Mouse (Mus musculus): ENCODE data around the gene Ano4.

Ano4 gene

GRCm38 (mm10) chr10:89344491-89345195, at the start of gene Ano4:
Gene Ano4 (minus strand): TSS chr10:89344762.
- peak; percentile 57 for DNase-seq

GRCm38 (mm10) chr10:89392687-89393086, 48.1 kb upstream of the Ano4 start:
- no peak for DNase-seq

GRCm38 (mm10) chr10:89391571-89392163, 47.1 kb upstream of the Ano4 start:
- DNase-seq, result no peak

DNA sequence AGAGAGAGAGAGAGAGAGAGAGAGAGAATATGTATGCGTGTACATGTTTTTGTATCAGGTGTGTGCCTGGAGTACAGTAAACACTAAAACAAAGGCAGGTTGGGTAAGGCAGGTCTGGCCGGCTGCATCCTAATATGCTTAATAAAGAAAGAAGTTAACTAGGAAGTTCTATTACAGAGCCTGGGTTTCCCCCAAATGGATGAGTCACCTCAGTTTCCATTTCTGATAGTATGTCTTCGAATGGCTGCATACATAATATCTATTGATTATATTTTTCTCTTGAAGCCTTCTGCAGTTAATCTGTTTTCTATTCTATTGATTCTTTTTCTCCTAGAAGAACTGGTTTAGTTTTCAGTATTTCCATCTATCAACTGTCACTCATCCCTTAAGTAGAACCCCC, 41.9 kb upstream of the Ano4 start:
- DNase-seq, result no peak

DNA sequence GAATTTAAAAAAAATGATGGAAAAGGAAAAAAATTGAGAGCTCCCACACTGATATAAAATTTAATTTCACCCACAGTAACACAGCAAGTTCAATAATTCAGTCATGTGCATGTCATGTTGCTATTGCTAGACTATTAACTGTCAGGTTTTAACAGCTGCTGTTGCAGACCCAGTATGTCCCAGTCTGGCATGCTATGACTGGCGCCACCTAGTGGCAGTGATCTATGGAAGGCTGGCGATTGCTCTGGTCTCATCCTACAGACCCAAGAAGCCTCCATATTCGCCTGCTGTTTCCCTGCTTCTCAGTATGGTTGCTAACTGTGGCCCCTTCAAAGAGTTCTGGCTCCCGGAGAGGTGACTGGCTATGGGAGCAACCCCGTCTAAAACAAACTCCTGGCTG, 38.9 kb upstream of the Ano4 start:
- peak; percentile 70 for DNase-seq

GRCm38 (mm10) chr10:89377750-89378149, 33.2 kb upstream of the Ano4 start:
- DNase-seq, result no peak

GRCm38 (mm10) chr10:89370051-89370450, 25.5 kb upstream of the Ano4 start:
- DNase-seq, result no peak

DNA sequence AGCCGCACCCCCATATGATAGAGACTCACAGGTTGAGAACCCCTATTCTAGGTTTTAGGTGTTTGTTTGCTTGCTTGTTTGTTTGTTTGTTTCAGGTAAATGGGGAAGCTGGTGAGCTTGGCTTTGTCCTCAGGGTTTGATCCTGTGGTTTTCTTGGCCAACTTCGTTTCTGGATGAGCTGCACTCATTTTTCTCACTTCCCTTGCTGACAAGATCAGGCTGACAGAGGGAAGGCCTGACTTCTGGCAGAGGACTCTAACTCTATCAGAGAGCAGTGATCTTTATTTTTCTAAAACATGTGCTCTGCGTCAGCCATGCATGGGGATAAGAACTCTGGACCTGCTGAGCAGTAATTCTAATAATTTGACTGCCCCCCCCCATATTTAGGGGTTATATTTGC, 14.4 kb upstream of the Ano4 start:
- DNase-seq, result no peak

DNA sequence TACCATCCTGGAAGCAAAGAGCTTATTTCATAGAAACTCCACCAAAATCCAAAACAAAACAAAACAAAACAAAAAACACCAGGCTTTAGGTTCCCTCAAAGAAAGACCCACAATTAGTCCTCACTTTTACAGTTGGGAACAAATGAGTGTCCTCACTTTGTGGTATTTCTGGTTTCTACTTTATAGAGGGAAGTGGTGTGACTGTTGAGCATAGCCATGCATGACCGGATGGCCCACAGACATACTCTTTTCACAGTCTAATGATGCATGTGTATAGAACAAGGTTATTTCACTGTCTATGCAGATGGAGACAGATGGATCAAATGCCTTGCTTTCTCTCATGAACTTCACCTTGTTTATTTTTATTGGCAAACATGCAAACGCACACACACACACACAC, 10.1 kb upstream of the Ano4 start:
- DNase-seq, result no peak

GRCm38 (mm10) chr10:89351416-89351815, 6.9 kb upstream of the Ano4 start:
- DNase-seq, result no peak

DNA sequence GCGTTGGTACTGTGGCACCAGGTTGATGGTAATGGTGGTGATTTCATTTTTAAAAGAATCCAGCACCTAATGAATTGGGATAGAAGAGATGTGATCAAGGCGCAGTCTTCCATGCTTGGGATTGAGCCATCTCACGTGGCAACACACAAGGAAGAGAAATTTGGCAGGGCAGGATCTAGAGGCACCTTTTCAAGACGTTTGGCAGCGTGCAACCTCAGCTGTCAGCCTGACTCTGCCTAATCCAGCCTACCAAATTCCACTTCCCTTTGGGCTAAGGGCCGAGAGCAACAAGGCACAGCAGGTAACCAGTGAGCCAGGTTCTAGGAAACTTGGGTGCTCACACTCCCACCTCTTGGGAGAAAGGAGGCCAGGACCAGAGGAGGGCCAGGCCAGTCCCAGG, 1.0 kb upstream of the Ano4 start:
- no peak for DNase-seq

DNA sequence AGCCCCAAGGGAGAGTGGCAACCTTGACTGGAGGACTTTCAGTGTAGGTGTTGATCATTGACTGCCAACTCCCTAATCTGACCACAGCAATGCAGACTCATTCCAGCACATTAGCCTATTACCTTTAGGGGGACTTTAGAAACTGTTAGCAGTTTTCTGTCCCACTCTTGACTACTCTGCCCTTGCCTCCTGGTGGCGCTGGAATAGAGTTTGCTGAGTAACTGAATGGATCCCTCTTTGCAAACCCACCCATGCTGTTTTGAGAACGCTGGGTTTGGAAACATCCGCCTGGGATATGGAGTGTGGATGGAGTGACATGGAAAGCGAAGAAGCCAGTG, 603 bp upstream of the Ano4 start:
- no peak for DNase-seq

DNA sequence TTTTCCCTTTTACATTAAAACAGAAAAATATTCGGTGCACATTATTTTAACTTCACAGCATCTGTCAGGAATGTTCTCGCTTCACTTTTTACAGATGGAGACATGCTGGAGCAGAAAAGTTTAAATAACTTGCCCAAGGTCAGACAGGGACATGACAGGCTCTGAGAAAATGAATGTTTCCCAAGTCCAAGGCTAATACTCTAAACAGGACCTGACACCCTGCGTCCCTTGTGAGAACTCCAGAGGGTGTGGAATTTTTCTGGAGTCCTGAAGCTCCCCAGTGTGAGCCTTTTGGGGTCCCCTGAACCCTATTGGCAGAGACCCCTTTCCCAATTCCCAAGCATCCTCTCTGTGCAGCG, 451 bp downstream of the Ano4 start:
- DNase-seq, result peak; percentile 4

GRCm38 (mm10) chr10:89343716-89344115, 846 bp downstream of the Ano4 start:
- peak; percentile 8 for DNase-seq

DNA sequence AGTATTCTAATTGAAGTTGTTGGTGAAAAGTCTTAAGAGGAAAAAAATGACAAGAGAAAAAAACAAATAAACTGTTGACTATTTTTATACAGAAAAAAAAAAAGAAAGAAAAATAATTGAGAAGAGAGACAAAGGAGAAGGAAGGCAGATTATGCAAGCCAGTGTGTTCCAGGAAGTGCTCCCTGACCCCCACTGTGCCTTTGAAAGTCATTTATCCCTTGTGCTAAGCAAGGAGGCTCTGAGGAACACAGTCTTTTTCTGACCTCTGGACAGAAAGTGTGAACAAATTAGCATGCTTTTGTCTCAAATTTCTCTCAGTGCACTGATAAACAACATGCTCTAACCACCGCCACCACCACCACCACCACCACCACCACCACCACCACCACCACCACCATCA, 14.3 kb downstream of the Ano4 start:
- DNase-seq, result no peak

GRCm38 (mm10) chr10:89329806-89330205, 14.8 kb downstream of the Ano4 start:
- no peak for DNase-seq

- no peak for DNase-seq
Measured at GRCm38 (mm10) chr10:89328876-89329275, 15.7 kb downstream of the Ano4 start.

- peak; percentile 77 for DNase-seq
Measured at GRCm38 (mm10) chr10:89327004-89327511, 17.5 kb downstream of the Ano4 start.

GRCm38 (mm10) chr10:89326383-89326782, 18.2 kb downstream of the Ano4 start:
- DNase-seq, result no peak

DNA sequence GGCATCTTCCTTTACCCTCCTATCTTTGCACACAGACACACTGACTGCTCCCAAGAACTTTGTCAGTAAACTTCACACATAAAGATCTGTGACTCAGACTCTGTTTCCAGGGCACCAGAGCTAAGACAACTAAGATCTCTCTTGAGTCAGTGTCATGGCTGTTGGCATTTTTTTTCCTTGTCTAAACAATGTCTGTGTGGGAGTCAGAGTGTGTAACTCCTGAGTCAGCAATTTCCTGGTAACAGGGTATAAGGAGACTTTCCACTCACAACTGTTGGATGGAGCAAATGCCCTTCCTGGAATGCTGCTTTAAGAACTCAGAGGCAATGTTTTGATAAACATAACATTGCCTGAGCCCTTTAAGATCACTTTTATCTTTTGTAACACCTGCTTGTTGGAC, 37.0 kb downstream of the Ano4 start:
- DNase-seq, result no peak

- no peak for DNase-seq
Measured at GRCm38 (mm10) chr10:89300346-89300745, 44.2 kb downstream of the Ano4 start.

- no peak for DNase-seq
Measured at GRCm38 (mm10) chr10:89292784-89293183, 51.8 kb downstream of the Ano4 start.

DNA sequence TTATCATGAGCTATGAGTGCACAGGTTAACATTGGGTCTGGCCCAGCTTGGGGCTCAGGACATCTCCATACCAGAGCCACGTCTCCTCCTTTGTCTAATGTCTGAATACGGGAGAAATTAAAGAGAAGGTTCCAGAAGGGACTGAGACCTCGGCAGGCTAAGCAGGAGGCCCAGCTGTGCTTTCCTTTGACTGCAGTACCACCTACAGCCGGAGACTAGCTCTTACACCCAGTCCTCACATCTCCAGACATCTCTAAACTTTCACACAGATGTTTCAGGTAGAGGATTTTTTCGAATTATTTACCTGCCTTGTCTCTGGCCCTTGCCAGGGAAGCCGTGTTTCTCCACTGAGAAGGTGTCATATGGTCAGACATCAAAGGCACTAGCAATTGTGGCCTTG, 53.9 kb downstream of the Ano4 start:
- no peak for DNase-seq

- no peak for DNase-seq
Measured at GRCm38 (mm10) chr10:89289290-89289689, 55.3 kb downstream of the Ano4 start.

- DNase-seq, result no peak
Measured at GRCm38 (mm10) chr10:89280402-89280801, 64.2 kb downstream of the Ano4 start.
